Mouse (Mus musculus): Measurements from ENCODE around the gene Fhl2.

DNA sequence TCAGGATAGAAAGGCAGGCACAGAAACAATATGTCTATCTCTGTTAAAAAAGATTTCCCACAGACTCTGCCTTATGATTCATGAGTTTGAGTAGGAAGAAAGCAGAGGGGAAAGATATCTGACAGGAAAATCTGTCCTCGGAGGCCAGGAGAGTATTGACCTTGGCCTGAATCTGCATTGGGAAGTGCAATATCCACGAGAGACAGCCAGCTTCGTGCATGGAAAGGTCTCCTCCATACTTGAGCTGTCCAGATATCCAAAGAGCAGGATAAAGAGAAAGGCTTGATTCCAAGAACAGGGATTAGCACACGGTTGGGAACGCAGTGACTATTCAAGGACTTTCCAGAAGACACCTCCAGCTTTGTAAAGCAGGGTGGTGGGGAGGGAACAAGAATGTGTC lies 43.2 kb downstream of the Fhl2 start:
- TF ChIP-seq CTCF (IDR thresholded peaks at IDR 0.05; ENCODE audit: insufficient read depth, low read depth, low read length) (no peak), POLR2A (IDR thresholded peaks at IDR 0.05; ENCODE audit: insufficient read depth, low read depth, low read length) (no peak)

All from olfactory bulb, adult 2 months (tissue).